Mouse (Mus musculus) cerebellum, postnatal 36 days (tissue): Measurements from ENCODE around the gene Zfp658.

ENCODE experiments used
- DNase-seq, 2 experiments: peaks; one replicate each; pipeline ENCODE4 v3.0.0; 2021 to 2022; ENCODE audit warnings: mixed read lengths in 2 of 2

The Zfp658 gene

DNA sequence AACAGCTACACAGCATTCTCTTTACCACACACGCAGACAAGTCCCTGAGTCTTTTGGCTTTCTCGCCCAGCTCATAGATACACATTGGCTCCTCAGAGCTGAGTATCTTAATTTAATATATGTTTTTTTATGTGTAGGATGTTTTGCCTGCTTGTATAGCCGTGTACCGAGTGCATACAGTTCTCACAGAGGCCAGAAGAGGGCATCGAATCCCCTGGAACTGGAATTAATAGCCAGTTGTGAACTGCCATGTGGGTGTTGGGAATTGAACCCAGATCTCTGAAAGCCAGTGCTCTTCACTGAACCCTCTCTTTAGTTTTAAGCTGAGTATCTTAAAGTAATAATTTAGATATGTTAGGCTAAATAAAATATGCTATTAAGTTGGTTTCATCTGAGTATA is 22.7 kb downstream of the Zfp658 start:
- DNase-seq, result no peak

DNA sequence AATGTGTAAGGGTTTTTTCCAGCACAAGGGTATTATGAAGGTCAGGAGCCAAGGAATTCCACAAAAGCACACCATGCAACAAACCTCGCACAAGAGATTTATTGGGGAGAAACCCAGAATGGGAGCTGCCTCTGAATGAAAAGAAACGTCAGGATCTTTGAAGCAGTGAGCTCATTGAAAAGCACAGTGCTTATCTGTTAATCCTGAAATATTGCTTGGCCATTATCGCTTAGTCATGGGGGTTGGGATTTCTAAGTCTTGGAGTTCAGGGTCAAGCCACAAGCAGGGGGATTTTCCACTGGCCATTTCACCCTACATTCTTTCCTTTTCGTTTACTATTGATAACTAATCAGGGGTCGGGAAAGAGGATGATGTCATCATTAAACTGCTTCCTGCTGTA is 39.8 kb downstream of the Zfp658 start:
- no peak for DNase-seq

DNA sequence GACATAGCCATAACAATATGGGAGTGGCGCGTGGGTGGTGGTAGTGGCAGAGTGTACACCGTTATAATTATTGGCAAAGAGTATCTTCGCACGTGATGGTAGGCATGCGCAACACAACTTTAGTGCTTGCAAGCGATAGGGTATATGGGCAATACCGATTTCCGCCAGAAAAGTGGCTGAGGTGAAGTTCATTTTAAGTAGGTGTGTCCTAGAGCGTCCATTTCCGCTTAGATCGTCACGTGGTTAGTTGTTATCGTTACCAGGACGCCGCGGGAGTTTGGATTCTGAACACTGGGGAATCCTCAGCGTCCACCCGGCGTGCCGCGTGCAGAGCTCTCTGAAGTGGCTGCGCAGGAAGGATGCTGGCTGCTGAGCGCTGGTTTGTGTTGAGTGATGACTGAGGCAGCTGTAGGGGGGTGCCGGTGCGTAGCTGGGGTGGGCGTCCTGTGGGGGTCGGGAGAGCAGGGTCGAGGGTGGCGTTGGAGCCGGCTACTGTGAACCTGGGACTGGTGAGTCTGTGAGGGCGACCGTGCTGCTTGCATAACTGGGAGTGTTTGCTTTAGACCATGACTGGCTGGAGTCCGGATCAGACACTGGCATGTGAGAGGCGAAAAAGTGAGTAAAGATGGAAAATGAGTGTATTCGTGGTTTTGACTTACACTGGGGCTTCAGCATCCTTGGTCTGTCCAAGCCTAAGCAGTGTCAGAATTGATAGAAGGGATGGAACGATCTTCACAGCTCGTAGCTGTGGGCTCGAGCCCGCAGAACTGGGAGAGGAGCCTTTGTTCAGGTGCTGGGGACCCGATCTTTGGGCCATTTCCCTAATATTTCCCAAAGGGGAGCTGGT is 45.1 kb downstream of the Zfp658 start, which contains the start of gene Zfp819:
Zfp819 (plus strand) TSS at position 274 of the 847 bp plus-strand sequence.
- peak; percentile 32 for DNase-seq

DNA sequence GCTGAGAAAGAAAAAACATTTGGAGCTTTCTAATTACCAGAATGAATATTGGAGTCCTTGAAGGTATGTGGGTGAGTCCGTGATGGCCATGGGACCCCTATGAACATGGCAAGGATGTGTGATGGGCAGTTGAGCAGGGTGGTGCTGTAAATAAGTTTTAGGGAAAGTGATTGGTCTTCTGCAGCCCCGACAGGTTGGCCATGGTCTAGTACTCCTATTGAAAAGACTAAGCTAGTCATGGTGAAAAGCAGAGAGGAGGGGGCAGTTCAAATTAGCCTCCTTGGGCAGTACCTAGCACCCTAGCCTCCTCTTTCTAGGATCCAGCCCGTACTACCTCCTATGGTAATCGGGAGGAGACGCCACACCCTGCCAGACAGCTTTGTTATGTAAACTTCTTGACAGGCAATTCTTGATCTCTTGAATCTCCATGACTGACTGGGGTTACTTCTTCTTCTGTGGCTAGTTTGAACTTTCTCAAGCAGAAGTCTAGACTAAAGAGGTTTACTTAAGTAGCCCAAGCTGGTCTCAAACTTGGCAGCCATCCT is 45.8 kb downstream of the Zfp658 start:
- DNase-seq, result no peak

DNA sequence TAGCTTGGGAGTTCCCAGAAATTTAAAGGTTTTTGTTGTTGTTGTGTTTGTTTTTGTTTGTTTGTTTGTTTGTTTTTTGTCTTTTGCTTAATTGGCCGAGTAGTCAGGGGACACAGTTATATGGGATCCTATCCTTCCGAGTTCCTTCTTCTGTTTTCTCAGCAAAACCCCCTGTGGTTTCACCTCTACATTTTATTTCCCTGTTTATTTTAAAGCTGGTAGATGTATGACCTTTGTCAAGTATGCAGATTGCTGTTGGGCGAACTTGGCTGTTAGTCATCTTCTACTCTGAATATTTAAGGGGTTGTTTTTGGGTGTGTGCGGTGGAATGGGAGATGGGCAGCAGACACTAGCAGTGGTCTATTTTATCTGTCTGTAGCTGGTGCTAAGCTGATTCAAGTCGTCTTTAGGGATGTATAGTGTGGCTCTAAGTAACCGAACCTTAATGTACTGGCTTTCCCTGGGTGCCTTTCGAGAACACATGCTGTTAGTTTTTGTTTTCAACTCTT is 46.3 kb downstream of the Zfp658 start:
- no peak for DNase-seq

DNA sequence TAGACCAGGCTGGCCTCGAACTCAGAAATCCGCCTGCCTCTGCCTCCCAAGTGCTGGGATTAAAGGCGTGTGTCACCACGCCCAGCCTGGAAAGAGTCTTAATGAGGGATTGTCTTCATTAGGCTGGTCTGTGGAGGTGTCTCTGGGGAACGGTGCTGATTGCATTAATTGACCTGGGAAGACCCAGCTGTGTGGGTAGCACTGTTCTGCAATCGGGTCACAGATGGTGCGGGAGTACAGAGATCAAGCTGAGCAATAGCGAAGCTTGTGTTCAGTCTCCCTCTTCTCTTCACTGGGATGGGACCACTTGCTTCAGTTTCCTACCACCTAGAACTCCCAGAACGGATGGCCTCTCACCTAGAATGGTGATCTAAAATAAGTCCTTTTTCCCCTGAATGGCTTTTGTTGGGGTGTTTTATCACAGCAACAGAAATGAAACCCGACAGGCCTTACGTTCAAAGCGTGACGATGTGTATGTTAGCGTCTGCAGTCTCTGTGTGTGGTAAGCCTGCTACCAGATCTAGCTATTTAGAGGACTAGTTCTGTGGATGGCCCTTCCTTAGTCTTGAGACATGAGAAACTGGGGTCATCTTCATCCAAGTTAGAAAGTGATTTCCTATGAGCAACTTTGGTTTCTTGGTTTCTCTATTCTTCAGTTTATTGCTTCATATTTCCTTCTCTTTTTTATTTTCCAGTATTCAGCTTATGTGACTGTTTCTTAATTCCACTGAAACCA is 51.9 kb downstream of the Zfp658 start:
- no peak for DNase-seq

DNA sequence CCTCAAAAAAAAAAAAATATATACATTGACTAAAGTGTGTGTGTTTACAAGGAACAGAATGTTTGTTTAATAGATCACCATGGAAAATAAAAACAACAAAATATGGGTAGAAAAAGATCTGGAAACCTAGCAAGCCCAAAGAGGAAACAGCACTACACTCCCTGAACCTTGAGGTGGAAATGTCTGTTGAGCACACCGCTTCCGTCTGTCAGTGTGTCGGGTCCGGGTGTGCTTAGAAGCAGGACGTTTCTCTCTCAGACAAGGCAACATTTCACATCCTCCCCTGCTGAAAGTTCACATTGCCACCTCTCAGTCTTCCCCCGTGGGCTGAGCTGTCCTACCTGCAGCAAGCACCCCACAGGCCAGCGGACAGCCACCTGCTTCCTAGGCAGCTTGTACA is 60.9 kb downstream of the Zfp658 start:
- no peak for DNase-seq

DNA sequence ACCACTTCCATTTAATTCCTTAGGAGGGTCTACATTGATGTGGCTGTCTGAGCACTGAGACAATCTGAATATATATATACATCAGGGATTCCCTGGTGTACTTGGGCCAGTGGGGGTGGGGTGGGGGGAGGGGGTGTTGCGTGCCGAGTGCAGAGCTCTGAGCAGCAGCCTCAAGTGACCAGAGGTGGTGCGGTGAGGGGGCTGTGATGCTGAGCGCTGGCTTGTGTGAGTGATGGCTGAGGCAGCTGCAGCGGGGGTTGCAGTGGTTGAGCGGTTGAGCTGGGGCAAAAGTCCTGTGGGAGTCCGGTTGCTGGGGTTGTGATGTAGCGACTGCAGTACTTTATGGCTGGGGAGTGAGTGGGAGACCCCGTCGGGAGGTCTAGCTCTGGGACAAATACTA is 61.8 kb downstream of the Zfp658 start:
- no peak for DNase-seq
